Mouse (Mus musculus): ENCODE results near the gene Mms19.

Mms19 gene

GRCm38 (mm10) chr19:41898860-41899259 is 82.1 kb downstream of the Mms19 start:
- no peak for DNase-seq (ENCODE audit: low read depth)

DNA sequence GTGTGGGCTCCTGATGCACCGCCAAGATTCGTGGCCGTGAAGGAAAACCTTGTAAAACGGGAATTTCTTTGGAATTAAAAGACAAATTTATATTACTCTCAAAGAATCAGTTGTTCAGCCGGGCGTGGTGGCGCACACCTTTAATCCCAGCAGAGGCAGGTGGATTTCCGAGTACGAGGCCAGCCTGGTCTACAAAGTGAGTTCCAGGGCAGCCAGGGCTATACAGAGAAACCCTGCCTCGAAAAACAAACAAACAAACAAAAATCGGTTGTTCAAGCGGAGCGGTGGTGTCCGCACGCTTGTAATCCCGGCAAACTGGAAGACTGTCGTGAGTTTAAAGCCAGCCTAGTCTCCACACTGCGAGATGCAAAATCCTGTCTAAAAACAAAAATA is 84.6 kb downstream of the Mms19 start:
- DNase-seq (ENCODE audit: low read depth) = no peak

DNA sequence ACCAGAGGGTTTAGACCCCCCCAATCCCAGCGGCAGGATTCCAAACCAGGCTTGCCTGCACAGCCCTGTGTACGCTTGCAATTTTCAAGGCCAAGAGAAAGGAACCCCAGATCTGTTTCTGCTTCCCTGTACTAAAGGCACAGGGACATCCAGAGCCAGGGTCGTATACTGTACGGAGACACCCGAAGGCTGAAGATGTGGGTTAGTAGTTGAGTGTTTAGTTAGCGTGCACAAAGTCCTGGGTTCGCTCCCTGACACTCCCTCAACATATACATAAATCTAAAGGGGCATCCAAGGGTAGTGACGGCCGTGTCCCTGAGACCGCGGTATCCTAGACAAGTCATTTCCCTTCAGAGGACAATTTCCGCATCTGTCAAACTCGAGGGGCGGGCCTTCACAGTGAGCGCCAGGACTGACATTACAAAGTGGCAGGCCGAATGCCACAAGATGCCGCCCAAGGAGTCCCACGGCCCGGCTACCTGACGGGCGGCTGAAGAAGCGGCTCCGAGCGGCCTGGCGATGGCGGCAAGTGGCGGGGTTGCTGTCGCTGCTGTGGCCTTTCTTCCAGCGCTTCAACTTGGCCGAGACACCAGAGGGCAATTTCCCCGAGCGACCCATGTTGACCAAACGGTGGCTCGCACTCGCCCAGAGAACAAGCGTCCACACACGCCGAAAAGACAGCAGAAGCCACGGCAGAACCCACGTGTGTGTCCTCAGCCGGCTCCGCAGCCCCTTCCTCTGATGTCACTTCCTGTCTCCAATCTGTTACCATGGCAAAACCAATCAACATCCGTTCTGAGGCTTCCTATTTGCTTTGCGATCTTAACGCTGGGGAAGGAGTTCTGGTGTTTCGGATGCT is 85.3 kb downstream of the Mms19 start, which contains the start of gene Rrp12:
TSS of gene Rrp12 (minus strand) at position 714 of the 859 bp plus-strand sequence.
- DNase-seq (ENCODE audit: low read depth) = peak; percentile 89

GRCm38 (mm10) chr19:41894959-41895358 is 86.0 kb downstream of the Mms19 start:
- DNase-seq (ENCODE audit: low read depth) = no peak

All from c-Kit-positive CD71-negative TER-119-negative erythroid progenitor cells, embryonic 14.5 days (primary cell).